Mouse (Mus musculus): ENCODE results near the gene Llgl1. TPM values are rescaled to one million over a fixed set of nuclear protein-coding genes. Genes with fewer than 3 reads are reported as not detected.
A peak's percentile ranks its signal among the peaks of the same experiment; 100 is the strongest.

Gene Llgl1
- total RNA-seq, 2 experiments from 2014 or later = 23.8 to 25.2 TPM

DNA sequence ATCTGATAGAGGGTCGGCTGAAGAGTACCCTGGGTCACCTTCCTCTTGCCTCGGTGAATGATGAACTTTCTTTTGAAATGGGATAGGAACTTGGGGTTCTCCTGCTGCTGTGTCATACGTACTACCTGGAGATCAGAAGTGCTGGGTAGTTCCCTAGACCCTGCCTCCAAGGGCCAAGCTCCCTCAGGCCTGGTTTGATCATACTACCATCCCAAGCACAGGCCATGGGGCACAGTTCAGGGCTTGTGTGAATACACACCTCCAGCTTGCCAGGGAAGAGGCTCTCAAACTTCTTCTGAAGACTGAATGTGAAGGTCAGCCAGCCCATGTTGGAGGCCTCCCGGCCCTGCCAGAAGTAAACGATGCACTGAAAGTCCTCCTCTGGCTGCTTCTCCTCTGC lies 16.3 kb downstream of the Llgl1 start:
- intact Hi-C loops (cut with DNase I) = no loop called here
- no peak for DNase-seq

DNA sequence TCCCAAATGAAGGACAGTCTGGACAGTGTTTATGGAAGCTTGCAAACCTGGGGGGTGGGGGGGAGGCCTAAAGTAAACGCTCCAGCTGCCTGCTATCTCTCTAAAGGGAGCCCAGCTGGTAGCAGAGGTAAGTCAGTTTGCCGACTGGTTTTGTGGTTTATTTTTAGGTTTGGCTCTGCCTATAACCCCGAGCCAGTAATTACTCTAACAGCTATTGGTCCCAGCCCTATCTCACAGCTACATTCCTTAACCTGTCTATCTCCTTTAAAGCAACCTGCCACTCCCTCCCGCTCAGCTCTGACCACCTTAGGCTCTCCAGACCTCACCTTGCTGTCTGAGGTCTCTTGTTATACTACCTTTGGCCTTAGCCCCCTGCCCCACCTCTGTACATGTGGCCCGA lies 19.7 kb downstream of the Llgl1 start:
- intact Hi-C loops (cut with DNase I) = no loop called here
- no peak for DNase-seq

DNA sequence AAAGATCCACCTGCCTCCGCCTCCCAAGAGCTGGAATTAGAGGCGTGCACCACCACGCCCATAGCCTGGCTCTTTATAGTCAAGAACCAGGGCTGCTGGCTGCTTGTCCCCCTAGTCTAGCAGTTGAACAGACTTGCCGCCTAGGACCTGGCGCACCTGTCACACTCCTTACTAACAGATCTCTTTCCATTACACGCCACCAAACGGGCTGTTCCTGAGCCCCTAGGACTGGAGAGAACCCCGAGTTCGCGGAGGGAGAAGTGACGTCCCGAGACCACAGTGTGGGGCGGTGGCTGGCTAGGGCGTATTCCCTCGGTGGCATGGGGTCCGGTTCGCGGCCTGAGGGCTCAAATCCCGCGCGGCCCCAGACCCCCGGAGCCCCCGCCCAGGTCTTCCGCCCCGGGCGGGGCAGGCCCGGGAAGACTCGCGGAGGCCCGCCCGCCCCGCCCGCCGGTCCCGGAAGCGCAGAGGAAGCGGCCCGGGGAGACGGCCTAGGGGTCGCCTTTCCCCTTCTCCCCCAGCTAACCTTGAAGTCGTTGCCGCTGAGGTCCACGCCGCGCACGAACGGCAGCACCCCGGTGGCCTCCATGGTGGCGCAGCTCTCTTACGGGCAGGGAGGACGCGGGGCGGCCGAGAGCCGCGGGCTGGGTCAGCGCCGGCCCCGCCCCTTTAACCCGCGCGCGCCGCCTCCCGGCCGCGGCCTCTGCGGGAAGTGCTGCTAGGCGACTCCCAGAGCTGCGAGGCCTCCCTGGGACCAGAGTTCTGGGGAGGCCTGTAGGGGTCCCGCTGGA lies 27.3 kb downstream of the Llgl1 start, which contains the start of gene Flii:
Gene Flii, minus strand, starts transcription at position 663 of the 791 bp plus-strand sequence.
- intact Hi-C loops (cut with DNase I) = loop anchor here (2.0 kb wide), 2 partner anchors 28 to 50 kb away; partner anchors contain the start of genes Llgl1, Smcr8 and Top3a
- peak; percentile 90 to 91 for DNase-seq

DNA sequence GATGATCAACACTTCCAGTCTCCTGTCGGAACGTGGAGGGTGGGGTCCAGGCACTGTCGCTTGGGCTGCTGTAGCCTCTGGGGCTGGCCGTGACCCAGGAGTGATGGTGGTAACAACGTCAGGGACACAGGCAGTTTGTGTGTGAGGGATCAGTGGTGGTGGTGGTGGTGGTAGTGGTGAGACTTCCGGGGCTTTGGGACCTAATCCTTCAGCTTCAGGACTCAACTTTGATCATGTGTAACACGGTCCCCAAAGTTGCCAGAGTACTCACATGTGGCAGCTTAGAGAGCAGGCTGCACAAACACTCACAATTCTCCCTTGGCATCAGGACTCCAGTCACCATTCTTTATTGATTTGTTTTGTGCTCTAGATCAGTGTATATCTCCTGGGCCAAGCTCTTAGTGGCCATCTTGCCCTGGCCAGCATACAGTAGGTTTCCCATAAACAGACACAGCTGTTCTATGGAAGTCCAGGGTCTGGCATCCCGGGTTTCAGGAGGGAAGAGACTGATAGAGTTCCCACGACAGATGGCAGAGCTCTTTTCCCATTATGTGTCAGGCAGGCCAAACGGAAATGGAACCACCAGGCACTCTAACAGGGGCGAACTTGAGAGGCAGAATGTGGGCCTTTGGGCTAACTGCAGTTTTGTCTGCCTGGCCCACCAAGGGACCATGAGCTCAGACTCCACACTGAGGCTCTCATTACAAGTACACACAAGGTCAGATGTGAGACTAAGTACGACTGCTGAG lies 28.0 kb downstream of the Llgl1 start:
- intact Hi-C loops (cut with DNase I) = loop anchor here (2.0 kb wide), 2 partner anchors 29 to 49 kb away; partner anchors contain the start of genes Llgl1, Smcr8 and Top3a
- no peak for DNase-seq

DNA sequence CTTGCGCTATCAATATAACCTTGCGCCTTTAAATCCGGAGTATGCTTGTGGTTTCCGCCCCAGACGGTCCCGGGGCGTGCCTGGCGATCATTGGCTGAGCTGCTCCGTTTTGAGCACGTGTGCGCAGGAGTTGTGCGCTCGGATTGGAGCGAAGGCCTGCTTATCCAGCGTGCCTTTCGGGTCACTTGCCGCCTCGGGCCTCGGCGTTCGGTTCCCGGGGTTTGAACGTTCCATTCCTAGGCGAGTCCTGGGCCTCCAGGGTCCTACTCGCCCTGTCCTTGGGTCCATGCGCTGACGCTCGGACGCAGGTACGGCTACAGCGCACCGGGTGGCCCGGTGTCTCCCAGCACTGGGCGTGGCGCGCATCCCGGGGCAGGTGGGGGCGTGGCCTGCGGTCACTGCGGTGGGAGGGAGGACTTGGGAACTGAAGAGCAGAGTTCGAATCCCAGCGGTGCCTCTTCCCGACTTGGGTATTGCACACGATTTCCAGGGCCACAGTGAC lies 28.8 kb downstream of the Llgl1 start, which contains the start of gene Mief2:
Gene Mief2, plus strand, starts transcription at position 139 of the 502 bp plus-strand sequence.
- peak; percentile 97 for DNase-seq
- intact Hi-C loops (cut with DNase I) = no loop called here

DNA sequence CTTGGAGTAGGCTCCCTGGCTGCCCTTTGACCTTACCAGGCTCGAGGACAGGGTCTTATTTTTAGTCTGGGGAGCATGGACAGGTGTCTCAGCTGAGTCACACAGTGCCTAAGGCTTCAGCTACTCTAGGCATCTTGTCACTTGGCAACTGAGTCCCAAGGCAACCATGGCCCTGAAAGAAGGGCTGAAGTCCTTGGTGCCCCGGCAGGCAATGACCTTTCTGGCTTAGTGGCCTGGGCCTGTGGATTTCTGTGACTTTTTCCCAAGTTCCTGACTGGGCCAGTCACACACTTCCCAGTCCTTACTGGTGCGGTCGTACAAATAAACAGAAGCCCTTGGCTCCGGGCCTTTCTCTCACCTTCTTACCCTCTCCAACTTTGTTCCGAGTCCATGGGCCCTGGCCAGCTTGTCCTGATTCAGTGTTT lies 29.7 kb downstream of the Llgl1 start:
- intact Hi-C loops (cut with DNase I) = no loop called here
- DNase-seq = peak; percentile 28 to 31

DNA sequence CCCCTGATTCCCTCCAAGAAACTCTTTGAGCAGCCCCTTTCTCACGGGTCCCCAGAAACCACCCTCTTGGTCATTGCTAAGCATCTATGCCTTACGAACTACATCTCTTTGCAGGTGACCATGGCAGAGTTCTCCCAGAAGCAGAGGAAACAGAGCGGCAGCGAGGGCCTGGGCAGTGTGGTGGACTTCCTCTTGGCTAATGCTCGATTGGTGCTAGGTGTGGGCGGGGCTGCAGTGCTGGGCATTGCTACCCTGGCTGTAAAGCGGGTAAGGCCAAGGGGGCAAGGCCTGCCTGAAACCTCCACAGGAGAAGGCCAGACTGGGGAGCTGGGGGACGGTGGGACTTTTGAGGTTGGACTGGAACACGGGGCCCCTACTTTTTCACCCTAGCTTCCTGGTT lies 30.6 kb downstream of the Llgl1 start:
- intact Hi-C loops (cut with DNase I) = no loop called here
- DNase-seq = no peak

DNA sequence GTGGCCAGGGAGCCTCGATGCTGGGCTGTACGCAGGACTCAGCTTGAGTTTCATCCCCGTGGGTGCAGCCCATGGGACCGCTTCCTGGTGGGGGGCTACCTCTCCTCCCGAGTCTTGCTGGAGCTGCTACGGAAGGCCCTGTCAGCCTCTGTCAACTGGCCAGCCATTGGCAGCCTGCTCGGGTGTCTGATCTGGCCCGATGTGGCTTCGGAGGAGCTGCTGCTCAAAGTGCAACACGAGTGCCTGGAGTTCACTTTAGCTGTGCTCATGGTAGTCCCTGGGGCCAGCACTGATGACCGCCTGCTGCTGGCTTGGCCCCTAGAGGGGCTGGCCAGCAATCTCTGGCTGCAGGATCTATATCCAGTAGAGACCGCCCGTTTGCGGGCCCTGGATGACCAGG lies 31.7 kb downstream of the Llgl1 start:
- DNase-seq = no peak
- intact Hi-C loops (cut with DNase I) = no loop called here

DNA sequence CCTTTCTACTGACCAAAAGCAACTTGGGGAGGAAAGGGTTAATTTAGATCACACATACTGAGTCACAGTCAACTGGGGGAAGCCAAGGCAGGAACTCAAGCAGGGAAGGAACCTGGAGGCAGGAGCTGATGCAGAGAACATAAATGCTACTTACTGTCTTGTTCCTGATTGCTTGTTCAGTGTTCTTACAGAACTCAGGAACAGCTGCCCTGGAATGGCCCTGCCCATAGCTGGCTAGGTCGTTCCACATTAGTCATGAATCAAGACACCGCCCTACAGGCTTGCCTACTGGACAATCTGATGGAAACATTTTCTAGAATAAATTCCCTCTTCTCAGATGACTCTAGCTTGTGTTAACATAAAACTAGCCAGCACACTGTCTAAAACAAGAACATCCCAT lies 34.7 kb downstream of the Llgl1 start:
- intact Hi-C loops (cut with DNase I) = no loop called here
- DNase-seq = no peak

DNA sequence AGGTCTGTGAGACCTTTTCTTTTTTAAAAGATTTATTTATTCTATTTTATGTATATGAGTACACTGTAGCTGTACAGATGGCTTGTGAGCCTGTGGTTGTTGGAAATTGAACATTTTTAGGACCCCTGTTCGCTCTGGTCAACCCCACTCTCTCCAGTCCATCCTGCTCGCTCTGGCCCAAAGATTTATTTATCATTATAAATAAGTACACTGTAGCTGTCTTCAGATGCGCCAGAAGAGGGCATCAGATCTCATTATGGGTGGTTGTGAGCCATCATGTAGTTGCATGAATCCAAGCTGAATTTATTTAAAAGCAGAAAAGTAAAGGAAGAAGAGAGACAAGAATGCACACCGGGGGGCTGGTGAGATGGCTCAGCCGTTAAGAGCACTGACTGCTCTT lies 35.7 kb downstream of the Llgl1 start:
- no peak for DNase-seq
- intact Hi-C loops (cut with DNase I) = no loop called here

DNA sequence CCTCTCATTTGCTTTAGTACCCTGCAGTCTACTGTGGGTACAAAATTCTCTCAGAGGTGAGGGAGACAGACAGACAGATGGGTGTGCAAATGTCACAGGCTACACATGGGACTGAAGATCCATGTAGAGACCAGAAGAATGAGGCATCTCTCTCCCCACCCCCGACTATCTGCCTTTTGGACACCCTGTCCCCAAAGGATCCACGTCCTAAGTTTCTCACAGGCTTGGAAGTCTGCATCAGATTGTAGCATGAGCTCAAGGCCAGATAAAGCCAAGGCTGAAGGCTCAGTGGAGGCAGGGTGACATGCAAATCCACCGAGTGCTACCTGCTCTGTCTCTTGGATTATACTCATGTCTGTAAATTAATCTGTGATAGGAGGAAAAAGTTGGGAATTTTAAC lies 37.0 kb downstream of the Llgl1 start:
- DNase-seq = no peak
- intact Hi-C loops (cut with DNase I) = no loop called here

DNA sequence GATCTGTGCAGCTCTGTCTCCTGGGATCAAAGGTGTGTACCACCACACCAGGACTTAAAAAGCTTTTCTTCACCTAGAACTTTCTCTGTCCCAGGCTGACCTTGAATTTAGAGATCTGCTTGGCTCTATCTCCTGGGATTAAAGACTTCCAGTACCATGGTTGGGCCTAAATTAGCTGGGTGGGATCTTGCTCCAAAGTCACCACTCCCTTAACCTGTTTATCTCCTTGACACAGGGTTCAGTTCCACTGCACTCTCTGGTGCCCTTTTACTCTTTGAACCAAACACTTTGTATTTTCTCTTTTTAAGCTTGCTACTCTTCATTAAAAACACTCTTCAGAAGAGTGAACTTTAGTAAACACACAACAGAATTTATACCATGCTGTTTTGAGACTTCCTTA lies 37.9 kb downstream of the Llgl1 start:
- DNase-seq = no peak
- intact Hi-C loops (cut with DNase I) = no loop called here

DNA sequence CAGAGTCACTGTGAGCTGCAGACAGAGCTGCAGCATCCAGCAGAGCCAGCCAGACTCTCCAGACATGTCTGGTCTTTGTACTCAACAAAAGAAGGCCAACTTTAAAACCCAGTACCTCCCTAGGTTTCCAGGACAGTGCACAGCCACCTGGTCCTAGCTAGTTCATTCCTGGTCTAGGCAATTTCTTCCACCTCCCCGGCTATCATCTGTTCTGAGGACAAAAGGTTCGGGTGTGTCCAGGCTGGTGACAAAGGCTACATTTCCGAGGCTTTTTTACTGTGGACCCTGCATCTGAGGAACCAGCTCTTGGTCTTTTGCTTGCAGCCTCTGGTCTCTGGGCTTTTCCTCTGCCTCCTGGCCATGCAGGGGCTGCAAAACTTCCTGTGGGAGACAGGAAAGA lies 40.8 kb downstream of the Llgl1 start:
- DNase-seq = no peak
- intact Hi-C loops (cut with DNase I) = no loop called here

DNA sequence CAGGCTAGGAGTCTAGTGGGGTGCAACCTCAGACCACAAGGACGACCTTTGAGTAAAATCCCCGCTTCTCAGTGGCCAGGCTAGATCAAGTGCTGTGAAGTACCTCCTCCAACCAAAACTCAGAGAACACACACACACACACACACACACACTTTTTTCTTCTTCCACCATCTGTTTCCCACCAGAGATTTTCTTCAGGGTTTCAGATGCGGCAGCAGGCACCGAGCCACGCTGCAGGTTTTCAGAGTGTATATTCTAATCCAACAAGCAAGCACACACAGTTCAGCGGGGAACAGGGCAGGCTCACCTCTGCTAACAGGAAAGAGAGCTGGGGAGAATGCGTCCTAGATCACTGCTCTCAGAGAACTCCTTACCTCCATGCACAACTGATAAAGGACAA lies 56.0 kb downstream of the Llgl1 start:
- intact Hi-C loops (cut with DNase I) = no loop called here
- no peak for DNase-seq

DNA sequence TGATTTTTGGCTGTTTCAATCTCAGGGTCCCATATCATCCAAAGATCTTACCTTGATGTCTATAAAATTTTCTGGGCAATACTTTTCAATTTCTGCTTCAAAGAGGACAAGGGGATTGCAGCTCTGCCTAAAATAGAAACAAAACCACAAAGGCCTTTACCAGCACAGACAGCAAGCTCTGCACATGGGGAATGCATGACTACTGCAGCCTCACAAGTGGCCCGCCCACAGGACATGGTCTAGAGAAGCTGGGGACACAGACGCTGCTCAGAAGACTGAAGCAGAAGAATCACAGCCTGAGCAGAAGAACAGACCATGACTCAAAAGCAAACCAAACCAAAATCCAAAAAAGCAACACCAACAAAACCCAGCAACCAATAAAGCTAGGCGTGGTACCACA lies 62.2 kb downstream of the Llgl1 start:
- intact Hi-C loops (cut with DNase I) = loop anchor here (10.0 kb wide), 1 partner anchor 333 kb away; no protein-coding TSS in a partner anchor

More for the DNA sequence above, 62.2 kb downstream of the Llgl1 start:
- no peak for DNase-seq

Small RNAs within 50 kb of the gene (microRNA-seq; reads per million reads assigned to microRNA genes)
- gene Mir5100 = 5.2 to 5.4 reads per million in 2 experiments

Other genes with a start within 250 kb of the Llgl1 start
- gene Drg2, start 245.1 kb upstream of the Llgl1 start, total RNA-seq (2021) = 10 to 100 TPM; 37.8 to 41.1 TPM
- under 1 TPM; 0.07 TPM for gene Myo15, start 230.4 kb upstream of the Llgl1 start, total RNA-seq (2021)
- gene Alkbh5, start 163.3 kb upstream of the Llgl1 start, total RNA-seq (2021) = 10 to 100 TPM; 71.1 to 73.0 TPM
- gene Flii, start 27.5 kb downstream of the Llgl1 start, total RNA-seq (2021) = 100 to 1,000 TPM; 106 to 117 TPM
- gene Mief2, start 28.7 kb downstream of the Llgl1 start, total RNA-seq (2021) = 10 to 100 TPM; 24.2 to 26.6 TPM
- gene Top3a, start 77.6 kb downstream of the Llgl1 start, total RNA-seq (2021) = 1 to 10 TPM; 5.3 to 6.3 TPM
- gene Smcr8, start 77.8 kb downstream of the Llgl1 start, total RNA-seq (2021) = 10 to 100 TPM; 16.1 to 16.6 TPM
- 10 to 100 TPM; 19.9 to 22.4 TPM for gene Shmt1, start 112.0 kb downstream of the Llgl1 start, total RNA-seq (2021)
- gene Dhrs7b, start 130.9 kb downstream of the Llgl1 start, total RNA-seq (2021) = 10 to 100 TPM; 18.9 to 21.1 TPM
- gene Tmem11, start 179.5 kb downstream of the Llgl1 start, total RNA-seq (2021) = 10 to 100 TPM; 37.2 to 38.3 TPM
- gene Natd1, start 215.0 kb downstream of the Llgl1 start, total RNA-seq (2021) = 10 to 100 TPM; 18.1 to 24.2 TPM
- gene Map2k3, start 232.3 kb downstream of the Llgl1 start, total RNA-seq (2021) = 10 to 100 TPM; 56.2 to 57.1 TPM